Mouse (Mus musculus) large intestine, adult 2 months (tissue): ENCODE measurements at regions not wholly inside any gene's neighbourhood (a gene's known extent, or its start where the extent isn't known, plus 50 kb on each side); places are given as distances from the start of the nearest gene placed in this dataset.
"Not testable (repeated sequence)": the region's sequence is repeated elsewhere in the genome, so short reads cannot be mapped to it uniquely, and the experiment has no call there.

ENCODE experiments used
- DNase-seq: peaks from one replicate; pipeline ENCODE4 v3.0.0-alpha.2; 2012; ENCODE audit warnings: low read depth, low spot score
- WGBS: fragments of 180-500 bp; shearing (Covaris S2); methylation state at CpG from one replicate; pipeline ENCODE4 v1.1.7; 2018; 5-methylcytosine and 5-hydroxymethylcytosine counted together

- 77% methylated on average over 1 of the region's 1 CpGs for WGBS
These were observed 111.6 kb upstream of the Rpl34 start for GRCm38 (mm10) chr3:130841755-130842154.

GRCm38 (mm10) chr3:130839924-130840440 lies 109.8 kb upstream of the Rpl34 start:
- 87% methylated on average over 9 of the region's 9 CpGs for WGBS
- no peak for DNase-seq

More at GRCm38 (mm10) chr3:130841755-130842154, 111.6 kb upstream of the Rpl34 start:
- no peak for DNase-seq

- DNase-seq: no peak
- WGBS: 37% methylated on average over 19 of the region's 19 CpGs
These were observed 108.6 kb upstream of the Rpl34 start for GRCm38 (mm10) chr3:130838626-130839422.

DNA sequence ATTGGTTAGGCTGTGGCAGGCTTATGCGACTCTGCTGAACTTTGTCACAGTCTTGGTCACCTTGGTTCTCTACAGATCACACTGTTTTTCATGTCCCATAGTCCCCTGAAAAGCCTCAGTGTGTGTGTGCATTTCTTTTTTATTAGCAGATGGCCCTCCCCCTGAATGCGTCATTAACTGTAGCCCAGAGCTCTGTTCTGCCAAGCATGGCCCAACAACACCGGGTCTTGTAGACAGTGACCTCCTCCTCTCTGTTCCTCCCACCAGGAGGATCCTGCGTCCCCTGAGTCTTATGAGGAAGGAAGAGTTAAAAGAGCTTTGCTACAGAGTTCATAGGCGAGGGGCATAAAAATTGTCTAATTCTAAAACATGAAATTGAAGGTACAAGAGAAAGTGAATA lies 103.5 kb upstream of the Rpl34 start:
- 38% methylated on average over 5 of the region's 5 CpGs for WGBS
- DNase-seq: no peak

- peak; percentile 56 for DNase-seq
- WGBS: 24% methylated on average over 9 of the region's 9 CpGs
These were observed 102.9 kb upstream of the Rpl34 start for GRCm38 (mm10) chr3:130833082-130833481.

DNA sequence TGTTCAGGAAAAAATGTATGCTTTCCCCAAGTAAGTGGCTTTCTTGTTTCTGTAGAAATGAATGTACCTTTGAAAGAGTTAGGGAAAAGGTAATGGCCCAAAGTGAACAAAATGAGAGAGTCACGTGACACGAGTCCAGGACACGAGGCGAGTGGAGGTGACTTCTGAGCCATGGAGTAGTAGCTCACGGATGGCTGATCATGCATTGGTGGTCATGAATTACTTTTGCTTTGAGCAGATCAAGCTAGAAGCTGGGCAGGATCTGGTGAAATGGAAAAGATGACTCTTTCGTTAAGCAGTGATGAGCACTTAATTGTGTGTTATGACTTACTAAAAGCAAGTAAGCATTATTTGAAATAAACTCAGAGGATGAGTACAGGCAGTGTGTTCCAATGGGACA lies 101.6 kb upstream of the Rpl34 start:
- DNase-seq: no peak
- WGBS: 87% methylated on average over 6 of the region's 6 CpGs

- no peak for DNase-seq
- WGBS: 92% methylated on average over 4 of the region's 4 CpGs
These were observed 98.1 kb upstream of the Rpl34 start for GRCm38 (mm10) chr3:130828346-130828745.

DNA sequence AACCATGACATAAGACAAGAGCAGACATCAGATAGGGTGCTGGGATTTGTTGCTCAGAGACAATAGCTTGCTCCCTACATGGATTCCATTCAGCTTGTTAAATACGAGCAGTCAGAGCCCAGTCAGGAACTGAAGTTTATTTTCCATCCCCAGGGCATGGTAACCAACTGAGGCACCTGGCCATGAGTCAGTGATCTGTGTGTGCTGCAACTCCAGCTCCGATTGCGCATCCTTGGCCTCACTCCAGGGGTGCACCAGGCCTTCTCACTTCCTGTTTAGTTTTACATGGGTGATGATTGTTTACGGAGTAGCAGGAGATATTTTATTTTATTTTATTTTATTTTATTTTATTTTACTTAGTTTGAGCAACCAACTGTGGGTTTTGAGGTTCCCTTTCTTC lies 97.7 kb upstream of the Rpl34 start:
- 64% methylated on average over 4 of the region's 4 CpGs for WGBS
- DNase-seq: no peak

- 76% methylated on average over 6 of the region's 6 CpGs for WGBS
- DNase-seq: no peak
These were observed 96.8 kb upstream of the Rpl34 start for GRCm38 (mm10) chr3:130827021-130827420.

DNA sequence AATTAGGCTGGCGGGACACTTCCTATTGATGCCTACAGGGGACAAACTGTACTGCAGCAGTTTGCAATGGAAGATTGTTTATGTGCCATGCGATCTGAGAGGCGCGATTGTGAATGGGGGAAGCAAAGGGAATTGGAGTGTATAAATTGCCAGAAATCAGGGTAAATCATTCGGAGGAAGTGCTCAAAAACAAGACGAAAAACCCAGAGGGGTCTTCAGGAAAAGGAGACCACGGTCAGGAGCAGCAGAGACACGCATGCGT lies 89.6 kb upstream of the Rpl34 start:
- WGBS: 94% methylated on average over 9 of the region's 9 CpGs
- no peak for DNase-seq

DNA sequence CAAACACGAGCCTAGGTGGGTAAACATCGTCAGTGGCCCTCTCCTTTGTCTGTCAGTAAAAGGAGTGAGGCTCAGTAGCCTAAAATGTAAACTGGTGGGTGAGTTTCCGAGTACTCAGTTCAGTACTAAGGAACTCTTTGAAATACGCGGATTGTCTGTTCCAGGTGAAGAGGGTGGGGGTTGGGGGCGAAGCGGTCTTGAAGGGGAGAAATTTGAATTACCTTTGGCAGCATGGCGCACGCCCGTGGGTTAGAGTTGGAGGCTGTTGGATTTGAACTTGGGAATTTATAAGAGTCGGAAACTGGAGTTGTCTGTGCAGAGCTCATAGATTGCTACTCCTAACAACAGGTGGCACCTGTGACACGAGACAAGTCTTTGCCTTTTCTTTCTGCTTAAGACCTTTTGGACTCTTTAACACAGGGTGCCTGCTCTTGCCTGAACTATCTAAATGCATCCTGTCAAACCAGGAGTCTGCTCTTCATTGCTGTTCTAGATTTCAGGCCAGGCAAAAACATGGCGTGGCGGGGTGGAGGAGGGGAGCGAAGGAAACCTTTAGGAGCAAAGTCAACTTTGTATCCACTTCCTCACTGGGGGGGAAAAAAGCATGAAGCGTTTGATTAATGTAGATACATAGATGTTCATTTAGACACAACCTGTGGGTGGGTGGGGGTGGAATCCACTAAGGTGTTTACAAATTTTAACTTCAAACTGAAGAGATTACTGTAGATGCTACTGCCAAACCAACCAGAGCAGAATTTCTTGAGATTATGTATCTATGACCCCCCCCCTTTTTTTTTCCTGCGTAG lies 89.0 kb upstream of the Rpl34 start:
- WGBS: 45% methylated on average over 17 of the region's 17 CpGs
- DNase-seq: no peak

DNA sequence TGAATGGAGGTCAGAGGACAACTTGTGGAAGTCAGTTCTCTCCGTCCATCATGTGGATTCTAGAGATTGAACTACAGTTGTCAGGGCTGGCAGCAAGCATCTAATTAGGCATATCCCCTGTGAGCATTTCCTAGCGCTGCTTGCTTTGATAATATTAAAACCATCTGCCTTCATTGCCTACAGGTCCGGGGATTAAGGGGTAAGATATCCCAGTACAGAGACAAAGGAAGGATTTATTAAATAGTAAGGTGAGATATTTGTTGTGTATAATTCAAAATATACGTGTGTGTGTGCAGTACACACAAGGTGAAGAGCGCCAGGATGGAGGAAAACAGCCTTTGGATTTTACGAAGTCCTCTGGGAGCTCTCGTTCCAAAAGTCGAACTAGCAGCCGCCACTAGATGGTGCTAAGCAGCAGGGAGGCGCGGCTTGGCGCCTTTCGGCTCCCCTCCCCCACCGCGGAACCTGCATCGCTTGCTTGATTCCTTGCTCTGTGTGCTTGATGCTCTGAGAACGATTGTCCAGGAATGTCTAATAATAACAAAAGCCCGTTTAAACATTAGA lies 88.4 kb upstream of the Rpl34 start:
- peak; percentile 52 for DNase-seq
- 5% methylated on average over 18 of the region's 18 CpGs for WGBS

GRCm38 (mm10) chr3:130809696-130810665 lies 79.8 kb upstream of the Rpl34 start:
- DNase-seq: no peak
- 75% methylated on average over 19 of the region's 19 CpGs for WGBS

DNA sequence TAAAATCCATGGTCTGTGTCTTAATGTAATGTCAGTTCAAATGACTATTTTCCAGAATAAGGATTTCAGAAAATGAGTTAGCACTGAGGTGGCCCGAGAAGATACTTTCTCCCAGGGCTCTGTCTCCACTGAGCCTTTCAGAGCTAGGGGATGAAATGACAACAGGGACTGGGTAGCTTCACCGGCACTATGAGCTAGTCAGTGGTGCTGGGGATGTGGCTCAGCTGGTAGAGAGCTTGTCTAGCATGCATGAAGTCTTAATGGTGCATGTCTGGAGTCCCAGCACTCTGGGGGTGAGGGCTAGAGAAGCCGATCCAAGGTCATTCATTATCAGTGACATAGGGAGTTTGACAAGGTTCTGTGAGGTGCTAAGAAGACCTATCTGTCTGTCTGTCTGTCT lies 75.1 kb upstream of the Rpl34 start:
- WGBS: 94% methylated on average over 3 of the region's 3 CpGs
- no peak for DNase-seq

DNA sequence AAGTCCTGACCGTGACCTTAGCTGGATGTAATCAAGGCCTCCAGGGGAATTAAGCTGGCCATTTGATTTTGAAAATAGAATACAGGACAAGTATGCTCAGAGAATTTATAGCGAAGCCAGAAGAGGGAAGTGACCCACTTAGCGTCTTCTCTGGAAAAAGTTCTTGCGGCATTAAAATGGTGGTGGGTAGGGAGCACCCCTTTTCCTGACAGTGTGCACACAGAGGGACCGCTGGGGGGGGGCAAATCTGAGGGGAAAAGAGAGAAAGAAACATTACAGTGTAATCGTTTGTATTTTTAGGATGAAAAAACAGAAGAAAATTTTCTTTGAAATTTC lies 74.1 kb upstream of the Rpl34 start:
- DNase-seq: no peak
- WGBS: 34% methylated on average over 6 of the region's 6 CpGs

DNA sequence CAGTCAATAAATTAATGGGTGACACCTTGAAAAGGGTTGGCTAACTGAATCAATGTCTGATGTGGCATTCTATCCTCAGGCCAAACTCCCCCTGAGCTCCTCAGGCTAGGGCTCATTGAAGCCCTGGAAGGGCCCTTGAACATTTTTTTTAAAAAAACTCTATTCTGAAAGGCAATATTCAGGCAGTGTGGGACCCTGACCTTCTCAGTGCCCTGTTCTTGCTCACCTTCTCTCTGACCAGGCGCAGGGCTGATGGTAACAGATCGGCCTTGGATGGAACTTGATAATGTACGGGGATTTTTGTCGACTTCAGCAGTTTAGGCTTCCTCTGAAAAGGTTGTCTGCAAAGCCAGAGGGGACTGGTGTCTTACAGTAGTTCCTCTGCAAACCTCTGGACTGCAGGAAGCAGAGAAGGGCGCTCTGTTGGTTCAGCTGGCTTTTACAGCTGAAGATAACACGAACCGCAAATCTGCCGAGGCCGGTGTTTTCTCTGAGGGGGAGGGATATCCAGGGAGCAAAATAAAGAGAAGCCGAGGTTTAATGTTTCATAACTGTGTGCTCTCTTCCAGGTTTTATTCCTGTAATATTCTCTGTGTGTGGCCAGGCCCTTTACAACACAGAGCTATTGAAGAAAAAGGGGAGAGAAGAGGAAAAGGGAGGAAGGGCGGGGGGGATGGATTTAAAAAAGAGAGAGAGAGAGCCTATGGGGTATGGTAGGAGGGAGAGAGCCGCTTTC lies 73.6 kb upstream of the Rpl34 start:
- DNase-seq: peak; percentile 27
- 16% methylated on average over 12 of the region's 12 CpGs for whole genome bisulfite sequencing

DNA sequence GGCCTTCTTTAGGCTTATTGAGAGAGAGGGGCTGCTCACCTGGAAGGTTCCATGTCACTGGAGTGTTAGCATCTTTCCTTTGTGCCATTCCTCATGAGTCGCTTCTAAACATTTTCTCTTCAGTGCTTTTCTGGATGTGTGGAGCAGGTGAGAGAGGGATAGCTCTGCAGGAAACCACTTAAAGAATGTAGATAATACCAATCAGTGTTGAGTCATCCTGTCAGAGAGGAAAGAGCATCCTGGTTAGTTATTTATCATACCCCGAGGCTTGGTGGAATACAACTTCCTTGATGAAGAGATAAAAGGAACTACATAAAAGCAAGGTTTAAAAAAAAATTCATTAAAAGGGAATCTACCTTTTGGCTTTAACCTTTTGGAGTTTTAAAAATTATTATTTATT lies 69.8 kb upstream of the Rpl34 start:
- DNase-seq: no peak
- WGBS: 54% methylated on average over 2 of the region's 2 CpGs

- 93% methylated on average over 1 of the region's 1 CpGs for WGBS
These were observed 67.8 kb upstream of the Rpl34 start for GRCm38 (mm10) chr3:130797956-130798355.

DNA sequence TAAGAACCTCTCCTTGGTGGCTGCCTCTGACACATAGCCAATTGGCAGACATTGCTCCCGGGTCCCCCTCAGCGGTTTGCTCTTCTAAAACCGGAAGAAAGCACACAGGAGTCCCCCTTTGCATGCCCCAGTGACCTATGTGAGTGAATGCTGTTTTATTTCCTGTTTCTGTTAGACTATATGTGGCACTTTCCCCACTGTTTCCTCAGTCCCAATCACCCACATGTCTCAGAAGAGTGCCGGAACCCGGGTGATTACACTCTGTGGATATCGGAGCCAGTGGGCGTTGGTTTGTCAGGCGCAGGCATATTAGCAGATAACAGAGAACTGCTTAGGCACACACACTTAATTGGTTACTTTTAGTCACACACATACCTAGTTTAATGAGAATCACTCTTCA lies 66.3 kb upstream of the Rpl34 start:
- no peak for DNase-seq
- 64% methylated on average over 8 of the region's 8 CpGs for WGBS

More at GRCm38 (mm10) chr3:130797956-130798355, 67.8 kb upstream of the Rpl34 start:
- not testable (repeated sequence) for DNase-seq
